Mouse (Mus musculus) heart, adult 2 months (tissue): ENCODE results near the gene Cdk10.

Experiments used
- CTCF ChIP-seq: fragments of 200-600 bp; IDR thresholded peaks from 2 replicates; pipeline ENCODE4 v1.8.1; 2022; ENCODE audit warnings: antibody characterized with exemption, mild to moderate bottlenecking, moderate library complexity
- POLR2A ChIP-seq: fragments of 200-500 bp; IDR thresholded peaks from 2 replicates; pipeline ENCODE4 v1.6.1; 2011; ENCODE audit warnings: mild to moderate bottlenecking, low read depth, low read length, control low read depth; ENCODE audit not compliant: insufficient read depth

DNA sequence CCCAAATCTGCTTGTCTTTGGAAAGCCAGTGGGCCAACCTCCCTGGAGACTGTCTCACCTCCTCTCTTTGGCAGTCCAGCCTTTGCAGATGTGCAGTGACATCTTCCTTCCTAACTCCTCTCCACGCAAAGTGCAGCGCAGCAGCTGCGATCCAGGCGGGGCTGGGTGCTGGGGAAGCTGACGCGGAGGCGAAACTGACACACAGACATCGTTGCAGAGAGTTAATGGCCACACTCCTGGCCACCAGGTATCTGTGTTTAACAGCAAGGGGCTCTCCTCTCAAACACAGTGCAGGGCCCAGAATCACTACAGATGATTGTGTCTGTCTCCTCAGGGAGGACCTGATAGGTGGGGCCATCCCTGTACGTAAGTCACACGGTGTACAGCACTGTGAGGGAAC, 46.5 kb downstream of the Cdk10 start:
- TF ChIP-seq POLR2A = no peak
- TF ChIP-seq CTCF = no peak
